ENCODE assay signal across 14 mouse cellular contexts in the genomic region with DNA sequence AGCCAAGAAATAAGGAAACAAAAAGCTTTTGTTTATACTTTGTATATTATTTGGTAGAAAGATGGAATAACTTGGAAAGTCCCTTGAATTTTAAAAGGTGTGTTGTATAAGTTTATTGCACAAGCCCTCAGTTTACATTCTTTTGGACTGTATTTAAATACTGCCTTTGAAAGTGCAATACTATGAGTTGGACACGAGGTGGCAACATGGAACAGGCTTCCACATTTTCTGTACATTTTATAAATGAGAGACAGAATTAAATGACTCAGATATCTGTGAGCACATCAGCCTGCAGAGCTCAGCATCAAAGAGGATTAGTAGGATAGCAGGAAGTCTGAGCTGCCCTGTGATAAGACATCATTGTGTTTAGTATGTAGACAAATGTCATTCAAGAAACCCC. TPM values are rescaled to one million over a fixed set of nuclear protein-coding genes. Genes with fewer than 3 reads are reported as not detected.
DNase-seq lines count a peak whose midpoint lies in the region; ATAC-seq and TF ChIP-seq lines count a peak whose summit lies in the region.
"Had no signal": no experiment of that assay in that cellular context is flagged by ENCODE, and none has a peak within 500 bp of the region (broad histone marks: within the 10 kb centered on the region; RNA-seq: fewer than 3 reads in every experiment).

No protein-coding gene starts in this region.

- in situ Hi-C loops in Patski (cut with MboI; ENCODE audit: low pct_unique_long_range_greater_than_20kb) = no loop called here

- no peak overlapping the region for H3K27ac ChIP-seq in stomach, postnatal 0 days (replicated peaks)
- H3K27ac ChIP-seq: forebrain, embryonic 10.5 days; limb, embryonic 12.5 days; stomach, embryonic 15.5 days had no signal

- no peak overlapping the region for H3K4me2 ChIP-seq in stomach, postnatal 0 days (replicated peaks; ENCODE audit: low read depth)
- H3K4me2 ChIP-seq: limb, embryonic 12.5 days; stomach, embryonic 15.5 days had no signal

- no peak overlapping the region for H3K9ac ChIP-seq in stomach, postnatal 0 days (ENCODE audit: low read length)
- H3K9ac ChIP-seq: limb, embryonic 12.5 days; stomach, embryonic 15.5 days had no signal

- H3K4me1 ChIP-seq in stomach, postnatal 0 days (replicated peaks; ENCODE audit: control insufficient read depth, insufficient read depth) = no peaks in the 10 kb centered on the region
- H3K4me1 ChIP-seq: forebrain, embryonic 10.5 days; limb, embryonic 12.5 days; stomach, embryonic 15.5 days had no signal

- no peak overlapping the region for H3K4me3 ChIP-seq in stomach, postnatal 0 days (ENCODE audit: low read depth, low read length)
- H3K4me3 ChIP-seq: forebrain, embryonic 10.5 days; limb, embryonic 12.5 days; stomach, embryonic 15.5 days had no signal

- ATAC-seq in Patski = no peak
- ATAC-seq in stomach, postnatal 0 days (ENCODE audit: low FRiP score, low TSS enrichment) = no peak

- no peak for TF ChIP-seq EP300 in stomach, postnatal 0 days (optimal IDR thresholded peaks at IDR 0.05)

- peak; percentile 35 for TF ChIP-seq CTCF in Patski (IDR thresholded peaks at IDR 0.05)
- peak; percentile 60 for TF ChIP-seq CTCF in stomach, postnatal 0 days (IDR thresholded peaks at IDR 0.05; ENCODE audit: low read depth)

- H3K27me3 ChIP-seq in Patski = no peaks in the 10 kb centered on the region
- no peaks in the 10 kb centered on the region for H3K27me3 ChIP-seq in stomach, postnatal 0 days (ENCODE audit: control insufficient read depth, insufficient read depth, low read length)
- H3K27me3 ChIP-seq: limb, embryonic 12.5 days; stomach, embryonic 15.5 days had no signal

- 21% methylated on average over 1 of the region's 1 CpGs for WGBS in stomach, postnatal 0 days

- CTCF ChIA-PET in Patski (lab: Charles Lee) = interaction anchor here (1.0 kb wide), 1 partner anchor 12 kb away, joined by 3 read pairs; no protein-coding TSS in a partner anchor

- DNase-seq in kidney, adult 9 months = peak; percentile 0
- no peak for DNase-seq in kidney, postnatal 36 days
- DNase-seq in right cerebral cortex, adult 2 months (ENCODE audit: low spot score in 2 of 2) = peak; percentile 1 to 5
- DNase-seq in right cerebral cortex, postnatal 25 days = no peak
- no peak for DNase-seq in Patski (ENCODE audit: low read depth, low spot score)
- no peak for DNase-seq in stomach, postnatal 0 days (ENCODE audit: low spot score)
- DNase-seq in urinary bladder, postnatal 25 days (ENCODE audit: low spot score) = no peak
- DNase-seq: gastrocnemius, postnatal 36 days; heart, postnatal 14 days; kidney, adult 11 months; lung, postnatal 10 days had no signal

- POLR2A ChIA-PET in Patski (lab: Charles Lee) = no interaction called here

- no peaks in the 10 kb centered on the region for H3K36me3 ChIP-seq in stomach, postnatal 0 days (ENCODE audit: control insufficient read depth, insufficient read depth, low read length)
- H3K36me3 ChIP-seq: forebrain, embryonic 10.5 days; limb, embryonic 12.5 days; stomach, embryonic 15.5 days had no signal

- no peaks in the 10 kb centered on the region for H3K9me3 ChIP-seq in stomach, postnatal 0 days (ENCODE audit: control insufficient read depth, low read length)
- H3K9me3 ChIP-seq: forebrain, embryonic 10.5 days; limb, embryonic 12.5 days; stomach, embryonic 15.5 days had no signal

RNA-seq across cellular contexts. Expression of a gene that starts 11.4 kb away (rescaled TPM):
- polyA plus RNA-seq in Patski (2021) = not detected
- 0.13 TPM in 1 of 2 replicates, not detected in the other for polyA plus RNA-seq in stomach, postnatal 0 days (2015; fragmentation: Nextera tagmentation; extraction: Ambion mirVana)
- polyA plus RNA-seq: forebrain, embryonic 10.5 days; limb, embryonic 12.5 days; stomach, embryonic 15.5 days had no signal

RNA-seq across cellular contexts. Expression of a gene that starts 42.1 kb away (rescaled TPM):
- polyA plus RNA-seq in Patski (2021) = not detected
- 1.2 and 1.6 TPM in 2 replicates for polyA plus RNA-seq in stomach, postnatal 0 days (2015; fragmentation: Nextera tagmentation; extraction: Ambion mirVana)
- polyA plus RNA-seq: forebrain, embryonic 10.5 days; limb, embryonic 12.5 days had no signal

RNA-seq across cellular contexts. Expression of a gene that starts 44.8 kb away (rescaled TPM):
- not detected for polyA plus RNA-seq in Patski (2021)
- polyA plus RNA-seq in stomach, postnatal 0 days (2015; fragmentation: Nextera tagmentation; extraction: Ambion mirVana) = 0.07 and 0.51 TPM in 2 replicates
- polyA plus RNA-seq: forebrain, embryonic 10.5 days; limb, embryonic 12.5 days; stomach, embryonic 15.5 days had no signal

RNA-seq across cellular contexts. Expression of a gene that starts 58.6 kb away (rescaled TPM):
- polyA plus RNA-seq in Patski (2021) = not detected
- polyA plus RNA-seq in stomach, postnatal 0 days (2015; fragmentation: Nextera tagmentation; extraction: Ambion mirVana) = 12.2 and 15.4 TPM in 2 replicates
- polyA plus RNA-seq: forebrain, embryonic 10.5 days had no signal

Comparison
In these comparisons a context has a peak if more than half of its experiments do, and no peak if none do; other contexts are left out.
1. DNase-seq: peak in kidney, adult 9 months (single experiment) and right cerebral cortex, adult 2 months (2 of 2); none in kidney, postnatal 36 days (0 of 2), right cerebral cortex, postnatal 25 days (single experiment), Patski (single experiment), stomach, postnatal 0 days (single experiment) and urinary bladder, postnatal 25 days (single experiment).